Mouse (Mus musculus): ENCODE measurements around the gene Ina.

GRCm38 (mm10) chr19:47009420-47009819, 5.1 kb upstream of the Ina start:
- no peak for TF ChIP-seq POLR2A (IDR thresholded peaks at IDR 0.05; ENCODE audit: low read depth, low read length)
- TF ChIP-seq CTCF (IDR thresholded peaks at IDR 0.05; ENCODE audit: borderline replicate concordance, insufficient read depth, low read length) = no peak

Data from embryonic fibroblast, embryonic 13.5 days (primary cell).